Mouse (Mus musculus) myocyte (in vitro differentiated cells): ENCODE data around the gene Mrpl2.

Source experiments
- E2F4 ChIP-seq: IDR thresholded peaks from one replicate; pipeline ENCODE4 v1.6.1; 2011; ENCODE audit warnings: mild to moderate bottlenecking, control low read depth, moderate library complexity; ENCODE audit not compliant: insufficient read depth
- MYOD1 ChIP-seq, 3 experiments: IDR thresholded peaks; one replicate each; pipeline ENCODE4 v1.6.1; 2011; ENCODE audit warnings: control low read depth in 2 of 3, low read depth in 2 of 3, mild to moderate bottlenecking in 2 of 3, moderate library complexity in 1 of 3; ENCODE audit not compliant: insufficient read length in 2 of 3, control insufficient read depth in 1 of 3
- POLR2AphosphoS2 ChIP-seq: IDR thresholded peaks from one replicate; pipeline ENCODE4 v1.6.1; 2011; ENCODE audit warnings: low read depth, control low read depth; ENCODE audit not compliant: insufficient read length
- SRF ChIP-seq: IDR thresholded peaks from one replicate; pipeline ENCODE4 v1.6.1; 2011; ENCODE audit warnings: low read depth; ENCODE audit not compliant: control insufficient read depth, insufficient read length
- TCF12 ChIP-seq: IDR thresholded peaks from one replicate; pipeline ENCODE4 v1.6.1; 2011; ENCODE audit warnings: mild to moderate bottlenecking, control low read depth; ENCODE audit not compliant: poor library complexity, insufficient read depth, severe bottlenecking

- no peak for TF ChIP-seq POLR2AphosphoS2
- no peak for TF ChIP-seq MYOD1 (IDR thresholded peaks at IDR 0.05; ENCODE audit: control insufficient read depth in 1 of 3, insufficient read length in 2 of 3, low read depth in 2 of 3)
- no peak for TF ChIP-seq E2F4
- TF ChIP-seq SRF: no peak
- TF ChIP-seq TCF12: no peak
These were observed 2.4 kb downstream of the Mrpl2 start for GRCm38 (mm10) chr17:46648436-46648835.
